Mouse (Mus musculus) retina, postnatal 7 days (tissue): ENCODE measurements around the gene Sbp.

ENCODE experiments used
- DNase-seq: peaks from one replicate; pipeline ENCODE4 v3.0.0-alpha.2; 2012; ENCODE audit warnings: low read depth, low spot score

Sbp gene

DNA sequence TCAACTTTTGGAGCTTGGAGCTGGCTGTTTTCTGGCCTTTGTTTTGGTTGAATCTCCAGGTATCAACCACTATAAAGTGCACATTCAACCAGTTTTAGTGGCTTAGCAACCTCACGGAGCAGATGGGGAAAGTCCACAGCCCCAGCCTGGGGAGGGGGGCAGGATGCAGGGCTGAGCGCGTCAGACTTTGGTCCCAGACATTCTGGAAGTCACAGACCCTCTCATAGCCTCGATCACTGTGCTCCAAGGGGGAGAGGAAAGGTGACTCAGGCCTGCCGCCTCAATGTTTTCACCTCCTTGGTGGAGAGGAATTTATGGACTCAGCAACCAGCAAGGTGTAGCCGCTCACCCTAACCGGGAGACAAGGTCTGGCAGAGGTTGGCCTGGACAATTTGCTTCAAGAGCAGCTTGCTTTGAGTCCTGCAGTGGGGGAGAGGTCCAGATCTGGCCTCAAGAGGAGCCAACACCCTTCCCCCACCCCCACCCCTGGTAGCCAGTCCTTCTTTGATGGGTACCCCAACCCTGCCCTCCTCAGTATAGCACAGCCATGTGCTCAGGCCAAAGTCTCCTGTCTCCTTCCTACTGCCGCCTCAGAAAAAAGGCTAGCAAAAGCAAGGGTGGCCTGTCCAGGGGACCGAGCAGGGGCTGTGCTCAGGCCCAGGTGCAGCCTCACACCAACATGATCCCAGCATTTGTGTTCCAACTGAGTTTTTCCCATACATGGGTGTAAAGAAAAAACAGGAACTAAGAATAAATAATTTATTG lies 51.5 kb downstream of the Sbp start:
- no peak for DNase-seq

DNA sequence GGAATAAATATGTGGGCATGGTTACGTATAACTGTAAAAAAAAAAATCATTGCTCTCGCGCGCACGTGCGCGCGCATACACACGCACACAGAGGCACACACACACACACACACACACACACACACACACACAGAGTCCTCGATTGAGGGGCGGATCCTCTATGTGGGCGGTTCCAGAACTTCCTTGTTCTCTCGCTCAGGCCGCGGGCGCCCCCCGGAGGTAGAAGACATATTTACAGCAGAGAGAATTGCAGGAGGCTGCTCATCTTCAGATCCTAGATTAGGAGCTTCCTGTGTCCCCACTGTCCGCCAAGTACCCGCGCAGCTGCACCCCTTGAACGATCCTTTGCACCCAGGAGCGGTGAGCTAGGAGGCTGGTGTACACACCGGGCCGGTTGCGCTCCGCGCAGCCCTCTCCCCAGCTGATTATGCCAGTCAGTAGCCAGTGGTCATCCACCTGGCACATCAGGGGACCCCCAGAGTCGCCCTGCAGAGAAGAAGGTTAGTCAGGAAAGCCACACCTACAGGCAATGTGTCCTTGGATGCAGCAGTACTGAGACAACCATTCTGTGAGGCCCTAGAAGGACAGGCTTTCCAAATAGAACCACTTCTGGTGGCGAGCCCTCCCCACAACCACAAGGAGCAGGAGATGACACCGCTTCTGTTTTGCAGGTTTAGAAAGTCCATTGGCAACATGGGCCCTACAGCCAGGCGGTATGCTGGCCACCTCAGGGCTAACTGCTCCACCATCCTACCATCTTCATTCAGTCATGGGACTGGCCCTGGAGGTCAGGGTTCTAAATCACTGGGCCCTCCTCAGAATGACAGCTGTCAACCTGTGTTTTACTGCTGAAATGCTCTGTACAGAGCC lies 52.3 kb downstream of the Sbp start:
- peak; percentile 81 for DNase-seq

GRCm38 (mm10) chr17:23994667-23995066 lies 53.2 kb downstream of the Sbp start:
- no peak for DNase-seq
